Mouse (Mus musculus) testis, adult 2 months (tissue): ENCODE measurements at regions not wholly inside any gene's neighbourhood (a gene's known extent, or its start where the extent isn't known, plus 50 kb on each side); places are given as distances from the start of the nearest gene placed in this dataset.

ENCODE experiments used
- CTCF ChIP-seq: fragments of 200-500 bp; IDR thresholded peaks from 2 replicates; pipeline ENCODE4 v1.5.1; 2012; ENCODE audit warnings: low read depth, mild to moderate bottlenecking, inconsistent platforms, low read length, moderate library complexity; ENCODE audit not compliant: control insufficient read depth, insufficient read depth, insufficient replicate concordance
- POLR2A ChIP-seq: fragments of 200-500 bp; IDR thresholded peaks from 2 replicates; pipeline ENCODE4 v1.6.1; 2012; ENCODE audit warnings: low read depth, mild to moderate bottlenecking, inconsistent platforms, low read length, moderate library complexity; ENCODE audit not compliant: control insufficient read depth

- TF ChIP-seq CTCF = no peak
- TF ChIP-seq POLR2A = no peak
Measured at GRCm38 (mm10) chr3:144027134-144027980, 177.7 kb downstream of the Lmo4 start.
